Mouse (Mus musculus): ENCODE measurements at regions not wholly inside any gene's neighbourhood (a gene's known extent, or its start where the extent isn't known, plus 50 kb on each side); places are given as distances from the start of the nearest gene placed in this dataset.

GRCm38 (mm10) chr9:79195420-79195819 is 523.2 kb downstream of the Col12a1 start:
- Histone ChIP-seq H3K27ac (replicated peaks; ENCODE audit: low read depth, low read length) (no peak overlapping the region), H3K4me1 (ENCODE audit: control insufficient read depth, insufficient read depth, low read length) (no peaks in the 10 kb centered on the region), H3K4me2 (ENCODE audit: low read depth, low read length) (no peak overlapping the region), H3K4me3 (ENCODE audit: low read depth, low read length) (no peak overlapping the region), H3K9ac (ENCODE audit: low read depth, low read length) (no peak overlapping the region), H3K9me3 (ENCODE audit: control insufficient read depth, low read length) (no peaks in the 10 kb centered on the region), H3K27me3 (replicated peaks; ENCODE audit: control insufficient read depth, insufficient read depth, low read length) (no peaks in the 10 kb centered on the region), H3K36me3 (ENCODE audit: control insufficient read depth, insufficient read depth, low read length) (no peaks in the 10 kb centered on the region)
- ATAC-seq (ENCODE audit: low read depth) (no peak), DNase-seq (ENCODE audit: low spot score) (no peak)
- WGBS = 84% methylated on average over 2 of the region's 2 CpGs

GRCm38 (mm10) chr9:79201755-79202154 is 516.9 kb downstream of the Col12a1 start:
- Histone ChIP-seq H3K4me3 (ENCODE audit: low read depth, low read length) (no peak overlapping the region), H3K4me1 (ENCODE audit: control insufficient read depth, insufficient read depth, low read length) (no peaks in the 10 kb centered on the region), H3K36me3 (ENCODE audit: control insufficient read depth, insufficient read depth, low read length) (no peaks in the 10 kb centered on the region), H3K4me2 (ENCODE audit: low read depth, low read length) (no peak overlapping the region), H3K9ac (ENCODE audit: low read depth, low read length) (no peak overlapping the region), H3K9me3 (ENCODE audit: control insufficient read depth, low read length) (no peaks in the 10 kb centered on the region), H3K27ac (replicated peaks; ENCODE audit: low read depth, low read length) (no peak overlapping the region), H3K27me3 (replicated peaks; ENCODE audit: control insufficient read depth, insufficient read depth, low read length) (no peaks in the 10 kb centered on the region)
- no peak for ATAC-seq (ENCODE audit: low read depth)
- 37% methylated on average over 3 of the region's 3 CpGs for WGBS
- DNase-seq (ENCODE audit: low spot score) = no peak

- no peak overlapping the region for H3K9ac ChIP-seq (ENCODE audit: low read depth, low read length)
- no peak for DNase-seq (ENCODE audit: low spot score)
- H3K4me2 ChIP-seq (ENCODE audit: low read depth, low read length) = no peak overlapping the region
- H3K4me1 ChIP-seq (ENCODE audit: control insufficient read depth, insufficient read depth, low read length) = no peaks in the 10 kb centered on the region; the same call in 1 of the 2 replicates
- no peak for ATAC-seq (ENCODE audit: low read depth)
- H3K9me3 ChIP-seq (ENCODE audit: control insufficient read depth, low read length) = no peaks in the 10 kb centered on the region
- H3K36me3 ChIP-seq (ENCODE audit: control insufficient read depth, insufficient read depth, low read length) = no peaks in the 10 kb centered on the region
- no peaks in the 10 kb centered on the region for H3K27me3 ChIP-seq (replicated peaks; ENCODE audit: control insufficient read depth, insufficient read depth, low read length)
- no peak overlapping the region for H3K27ac ChIP-seq (replicated peaks; ENCODE audit: low read depth, low read length)
- 27% methylated on average over 6 of the region's 6 CpGs for WGBS
- H3K4me3 ChIP-seq (ENCODE audit: low read depth, low read length) = no peak overlapping the region
Observed at GRCm38 (mm10) chr9:79213364-79213763, 505.3 kb downstream of the Col12a1 start.

- Histone ChIP-seq H3K9me3 (ENCODE audit: control insufficient read depth, low read length) (no peaks in the 10 kb centered on the region), H3K4me3 (ENCODE audit: low read depth, low read length) (no peak overlapping the region), H3K27me3 (replicated peaks; ENCODE audit: control insufficient read depth, insufficient read depth, low read length) (no peaks in the 10 kb centered on the region), H3K4me2 (ENCODE audit: low read depth, low read length) (no peak overlapping the region), H3K9ac (ENCODE audit: low read depth, low read length) (no peak overlapping the region), H3K36me3 (ENCODE audit: control insufficient read depth, insufficient read depth, low read length) (no peaks in the 10 kb centered on the region), H3K27ac (replicated peaks; ENCODE audit: low read depth, low read length) (0 out of 2 replicates have a peak overlapping the region, but pooled peaks have one; percentile 44), H3K4me1 (ENCODE audit: control insufficient read depth, insufficient read depth, low read length) (no peaks in the 10 kb centered on the region; the same call in 1 of the 2 replicates)
- 0 out of 2 replicates have a peak, but pooled peaks have one; percentile 44 for ATAC-seq (ENCODE audit: low read depth)
- WGBS = 33% methylated on average over 3 of the region's 3 CpGs
- DNase-seq (ENCODE audit: low spot score) = peak; percentile 57
Observed at GRCm38 (mm10) chr9:79215986-79216385, 502.6 kb downstream of the Col12a1 start.

- Histone ChIP-seq H3K4me2 (ENCODE audit: low read depth, low read length) (no peak overlapping the region), H3K4me3 (ENCODE audit: low read depth, low read length) (no peak overlapping the region), H3K9me3 (ENCODE audit: control insufficient read depth, low read length) (no peaks in the 10 kb centered on the region), H3K4me1 (ENCODE audit: control insufficient read depth, insufficient read depth, low read length) (no peaks in the 10 kb centered on the region; the same call in 1 of the 2 replicates), H3K9ac (ENCODE audit: low read depth, low read length) (no peak overlapping the region), H3K27ac (replicated peaks; ENCODE audit: low read depth, low read length) (0 out of 2 replicates have a peak overlapping the region, but pooled peaks have one; percentile 44), H3K36me3 (ENCODE audit: control insufficient read depth, insufficient read depth, low read length) (no peaks in the 10 kb centered on the region), H3K27me3 (replicated peaks; ENCODE audit: control insufficient read depth, insufficient read depth, low read length) (no peaks in the 10 kb centered on the region)
- DNase-seq (ENCODE audit: low spot score) (no peak), ATAC-seq (ENCODE audit: low read depth) (no peak)
- 73% methylated on average over 2 of the region's 2 CpGs for WGBS
Observed at GRCm38 (mm10) chr9:79216432-79216831, 502.2 kb downstream of the Col12a1 start.

GRCm38 (mm10) chr9:79233081-79233480 is 485.6 kb downstream of the Col12a1 start:
- WGBS = 30% methylated on average over 3 of the region's 3 CpGs
- DNase-seq (ENCODE audit: low spot score) = peak; percentile 62
- Histone ChIP-seq H3K36me3 (ENCODE audit: control insufficient read depth, insufficient read depth, low read length) (no peaks in the 10 kb centered on the region), H3K4me2 (ENCODE audit: low read depth, low read length) (no peak overlapping the region), H3K4me3 (ENCODE audit: low read depth, low read length) (no peak overlapping the region), H3K9me3 (ENCODE audit: control insufficient read depth, low read length) (no peaks in the 10 kb centered on the region), H3K27ac (replicated peaks; ENCODE audit: low read depth, low read length) (no peak overlapping the region), H3K27me3 (replicated peaks; ENCODE audit: control insufficient read depth, insufficient read depth, low read length) (no peaks in the 10 kb centered on the region), H3K4me1 (ENCODE audit: control insufficient read depth, insufficient read depth, low read length) (no peaks in the 10 kb centered on the region), H3K9ac (ENCODE audit: low read depth, low read length) (no peak overlapping the region)
- ATAC-seq (ENCODE audit: low read depth) = no peak

GRCm38 (mm10) chr9:79233751-79234150 is 484.9 kb downstream of the Col12a1 start:
- no peak overlapping the region for H3K9ac ChIP-seq (ENCODE audit: low read depth, low read length)
- H3K4me3 ChIP-seq (ENCODE audit: low read depth, low read length) = no peak overlapping the region
- H3K27me3 ChIP-seq (replicated peaks; ENCODE audit: control insufficient read depth, insufficient read depth, low read length) = no peaks in the 10 kb centered on the region
- H3K4me2 ChIP-seq (ENCODE audit: low read depth, low read length) = no peak overlapping the region
- H3K27ac ChIP-seq (replicated peaks; ENCODE audit: low read depth, low read length) = no peak overlapping the region
- H3K4me1 ChIP-seq (ENCODE audit: control insufficient read depth, insufficient read depth, low read length) = no peaks in the 10 kb centered on the region
- ATAC-seq (ENCODE audit: low read depth) (no peak), DNase-seq (ENCODE audit: low spot score) (no peak)
- no peaks in the 10 kb centered on the region for H3K9me3 ChIP-seq (ENCODE audit: control insufficient read depth, low read length)
- no peaks in the 10 kb centered on the region for H3K36me3 ChIP-seq (ENCODE audit: control insufficient read depth, insufficient read depth, low read length)
- 73% methylated on average over 1 of the region's 1 CpGs for WGBS

GRCm38 (mm10) chr9:79269646-79270213 is 448.9 kb downstream of the Col12a1 start:
- H3K4me3 ChIP-seq (ENCODE audit: low read depth, low read length) = no peak overlapping the region
- peaks cover 4% of the 10 kb centered on the region for H3K4me1 ChIP-seq (ENCODE audit: control insufficient read depth, insufficient read depth, low read length)
- WGBS = 60% methylated on average over 13 of the region's 13 CpGs
- H3K9ac ChIP-seq (ENCODE audit: low read depth, low read length) = no peak overlapping the region
- no peaks in the 10 kb centered on the region for H3K27me3 ChIP-seq (replicated peaks; ENCODE audit: control insufficient read depth, insufficient read depth, low read length)
- peak; percentile 60; the same call in 1 of the 2 replicates for ATAC-seq (ENCODE audit: low read depth)
- H3K27ac ChIP-seq (replicated peaks; ENCODE audit: low read depth, low read length) = no peak overlapping the region
- H3K36me3 ChIP-seq (ENCODE audit: control insufficient read depth, insufficient read depth, low read length) = no peaks in the 10 kb centered on the region
- DNase-seq (ENCODE audit: low spot score) = peak; percentile 64
- H3K9me3 ChIP-seq (ENCODE audit: control insufficient read depth, low read length) = no peaks in the 10 kb centered on the region
- no peak overlapping the region for H3K4me2 ChIP-seq (ENCODE audit: low read depth, low read length)

GRCm38 (mm10) chr9:79270256-79270655 is 448.4 kb downstream of the Col12a1 start:
- DNase-seq (ENCODE audit: low spot score) (peak; percentile 51), ATAC-seq (ENCODE audit: low read depth) (peak; percentile 47; the same call in 1 of the 2 replicates)
- Histone ChIP-seq H3K27ac (replicated peaks; ENCODE audit: low read depth, low read length) (0 out of 2 replicates have a peak overlapping the region, but pooled peaks have one; percentile 33), H3K9ac (ENCODE audit: low read depth, low read length) (no peak overlapping the region), H3K4me1 (ENCODE audit: control insufficient read depth, insufficient read depth, low read length) (peaks cover 4% of the 10 kb centered on the region), H3K36me3 (ENCODE audit: control insufficient read depth, insufficient read depth, low read length) (no peaks in the 10 kb centered on the region), H3K4me2 (ENCODE audit: low read depth, low read length) (no peak overlapping the region), H3K9me3 (ENCODE audit: control insufficient read depth, low read length) (no peaks in the 10 kb centered on the region), H3K27me3 (replicated peaks; ENCODE audit: control insufficient read depth, insufficient read depth, low read length) (no peaks in the 10 kb centered on the region), H3K4me3 (ENCODE audit: low read depth, low read length) (no peak overlapping the region)
- 55% methylated on average over 2 of the region's 2 CpGs for WGBS

All from embryonic facial prominence, embryonic 14.5 days (tissue).